Mouse (Mus musculus): ENCODE measurements around the gene Vsig10l. TPM values are rescaled to one million over a fixed set of nuclear protein-coding genes. Genes with fewer than 3 reads are reported as not detected.

The Vsig10l gene
- total and polyA plus RNA-seq, 2 experiments from 2014 or later, result 13.8 to 16.9 TPM

- Histone ChIP-seq H3K4me2 (ENCODE audit: low read depth) (peak overlapping the region; percentile 84), H3K4me3 (ENCODE audit: low read depth, low read length) (peak overlapping the region; percentile 52), H3K36me3 (ENCODE audit: insufficient read depth) (no peaks in the 10 kb centered on the region), H3K27me3 (ENCODE audit: insufficient read depth, low read length) (no peaks in the 10 kb centered on the region), H3K9me3 (ENCODE audit: low read length) (no peaks in the 10 kb centered on the region), H3K9ac (peak overlapping the region; percentile 55), H3K4me1 (ENCODE audit: insufficient read depth) (peaks cover 11% of the 10 kb centered on the region), H3K27ac (ENCODE audit: low read depth, low read length) (peak overlapping the region; percentile 86)
- peak; percentile 83 for ATAC-seq
- under 1% methylated on average over 36 of the region's 36 CpGs for whole genome bisulfite sequencing
- no peak for TF ChIP-seq CTCF (IDR thresholded peaks at IDR 0.05; ENCODE audit: low read depth)
- DNase-seq, result peak; percentile 75
Measured at GRCm38 (mm10) chr7:43443126-43443916, 19.6 kb upstream of the Vsig10l start.

- Histone ChIP-seq H3K4me3 (ENCODE audit: low read depth, low read length) (peak within 1 kb of the TSS; percentile 52), H3K36me3 (ENCODE audit: insufficient read depth) (no peaks in the 10 kb centered on the region), H3K9me3 (ENCODE audit: low read length) (no peaks in the 10 kb centered on the region), H3K4me1 (ENCODE audit: insufficient read depth) (peaks cover 11% of the 10 kb centered on the region), H3K4me2 (ENCODE audit: low read depth) (peak within 1 kb of the TSS; percentile 84), H3K27me3 (ENCODE audit: insufficient read depth, low read length) (no peaks in the 10 kb centered on the region), H3K27ac (ENCODE audit: low read depth, low read length) (peak within 1 kb of the TSS; percentile 86), H3K9ac (peak within 1 kb of the TSS; percentile 55)
- ATAC-seq, result peak; percentile 98
- under 1% methylated on average over 27 of the region's 27 CpGs for WGBS
- TF ChIP-seq CTCF (IDR thresholded peaks at IDR 0.05; ENCODE audit: low read depth), result peak; percentile 29; the same call in 1 of the 2 replicates
- peak; percentile 95 for DNase-seq
Measured at GRCm38 (mm10) chr7:43443917-43444293, 19.0 kb upstream of the Vsig10l start, which contains the start of the genes Etfb and Gm45233. Gene Etfb, plus strand, starts transcription at chr7:43444083. Gene Gm45233, plus strand, starts transcription at chr7:43444128.

- no peak for TF ChIP-seq CTCF (IDR thresholded peaks at IDR 0.05; ENCODE audit: low read depth)
Measured at GRCm38 (mm10) chr7:43447801-43448200, 15.2 kb upstream of the Vsig10l start.

GRCm38 (mm10) chr7:43448246-43448645 is 14.7 kb upstream of the Vsig10l start:
- H3K4me2 ChIP-seq (ENCODE audit: low read depth), result no peak overlapping the region
- 98% methylated on average over 3 of the region's 3 CpGs for WGBS
- no peak for TF ChIP-seq CTCF (IDR thresholded peaks at IDR 0.05; ENCODE audit: low read depth)

More at GRCm38 (mm10) chr7:43447801-43448200, 15.2 kb upstream of the Vsig10l start:
- Histone ChIP-seq H3K4me2 (ENCODE audit: low read depth) (no peak overlapping the region), H3K4me1 (ENCODE audit: insufficient read depth) (peaks cover 6% of the 10 kb centered on the region), H3K36me3 (ENCODE audit: insufficient read depth) (0 out of 2 replicates have a peak, but pooled peaks cover 3% of the 10 kb centered on the region), H3K9ac (no peak overlapping the region), H3K27me3 (ENCODE audit: insufficient read depth, low read length) (no peaks in the 10 kb centered on the region), H3K4me3 (ENCODE audit: low read depth, low read length) (no peak overlapping the region), H3K27ac (ENCODE audit: low read depth, low read length) (no peak overlapping the region), H3K9me3 (ENCODE audit: low read length) (no peaks in the 10 kb centered on the region)
- WGBS, result 76% methylated on average over 4 of the region's 4 CpGs
- ATAC-seq (no peak), DNase-seq (no peak)

GRCm38 (mm10) chr7:43449811-43450210 is 13.1 kb upstream of the Vsig10l start:
- H3K4me2 ChIP-seq (ENCODE audit: low read depth), result no peak overlapping the region
- no peaks in the 10 kb centered on the region for H3K4me1 ChIP-seq (ENCODE audit: insufficient read depth)
- no peaks in the 10 kb centered on the region for H3K9me3 ChIP-seq (ENCODE audit: low read length)
- 99% methylated on average over 2 of the region's 2 CpGs for WGBS
- no peak overlapping the region for H3K4me3 ChIP-seq (ENCODE audit: low read depth, low read length)
- no peak for TF ChIP-seq CTCF (IDR thresholded peaks at IDR 0.05; ENCODE audit: low read depth)
- no peak overlapping the region for H3K9ac ChIP-seq
- DNase-seq (no peak), ATAC-seq (no peak)
- no peaks in the 10 kb centered on the region for H3K27me3 ChIP-seq (ENCODE audit: insufficient read depth, low read length)
- H3K27ac ChIP-seq (ENCODE audit: low read depth, low read length), result no peak overlapping the region
- peaks cover 11% of the 10 kb centered on the region; the same call in 1 of the 2 replicates for H3K36me3 ChIP-seq (ENCODE audit: insufficient read depth)

More at GRCm38 (mm10) chr7:43448246-43448645, 14.7 kb upstream of the Vsig10l start:
- Histone ChIP-seq H3K9me3 (ENCODE audit: low read length) (no peaks in the 10 kb centered on the region), H3K36me3 (ENCODE audit: insufficient read depth) (0 out of 2 replicates have a peak, but pooled peaks cover 7% of the 10 kb centered on the region), H3K27me3 (ENCODE audit: insufficient read depth, low read length) (no peaks in the 10 kb centered on the region), H3K9ac (no peak overlapping the region), H3K4me1 (ENCODE audit: insufficient read depth) (peaks cover 6% of the 10 kb centered on the region), H3K4me3 (ENCODE audit: low read depth, low read length) (no peak overlapping the region), H3K27ac (ENCODE audit: low read depth, low read length) (no peak overlapping the region)
- DNase-seq (no peak), ATAC-seq (no peak)

GRCm38 (mm10) chr7:43451726-43452125 is 11.2 kb upstream of the Vsig10l start:
- H3K36me3 ChIP-seq (ENCODE audit: insufficient read depth), result peaks cover 22% of the 10 kb centered on the region
- DNase-seq (no peak), ATAC-seq (no peak)
- H3K27me3 ChIP-seq (ENCODE audit: insufficient read depth, low read length), result no peaks in the 10 kb centered on the region
- H3K4me1 ChIP-seq (ENCODE audit: insufficient read depth), result no peaks in the 10 kb centered on the region
- no peak overlapping the region for H3K27ac ChIP-seq (ENCODE audit: low read depth, low read length)
- H3K9ac ChIP-seq, result no peak overlapping the region
- no peak overlapping the region for H3K4me2 ChIP-seq (ENCODE audit: low read depth)
- 94% methylated on average over 11 of the region's 11 CpGs for WGBS
- H3K4me3 ChIP-seq (ENCODE audit: low read depth, low read length), result no peak overlapping the region
- no peak for TF ChIP-seq CTCF (IDR thresholded peaks at IDR 0.05; ENCODE audit: low read depth)
- no peaks in the 10 kb centered on the region for H3K9me3 ChIP-seq (ENCODE audit: low read length)

- no peak overlapping the region for H3K4me2 ChIP-seq (ENCODE audit: low read depth)
- no peak; the same call in 1 of the 2 replicates for TF ChIP-seq CTCF (IDR thresholded peaks at IDR 0.05; ENCODE audit: low read depth)
- 44% methylated on average over 4 of the region's 4 CpGs for WGBS
- no peaks in the 10 kb centered on the region for H3K9me3 ChIP-seq (ENCODE audit: low read length)
- H3K27me3 ChIP-seq (ENCODE audit: insufficient read depth, low read length), result no peaks in the 10 kb centered on the region
- no peak overlapping the region for H3K9ac ChIP-seq
- DNase-seq (no peak), ATAC-seq (no peak)
- H3K4me3 ChIP-seq (ENCODE audit: low read depth, low read length), result no peak overlapping the region
- H3K27ac ChIP-seq (ENCODE audit: low read depth, low read length), result no peak overlapping the region
- no peaks in the 10 kb centered on the region for H3K4me1 ChIP-seq (ENCODE audit: insufficient read depth)
- H3K36me3 ChIP-seq (ENCODE audit: insufficient read depth), result peaks cover 26% of the 10 kb centered on the region
Measured at GRCm38 (mm10) chr7:43452609-43453008, 10.3 kb upstream of the Vsig10l start.
